Mouse (Mus musculus) mature B cell (primary cell): ENCODE measurements around the gene Adamtsl5.

Experiments
- in situ Hi-C: fragments of 300-500 bp; cut with MboI; formaldehyde crosslinking; loops from 2 replicates; pipeline ENCODE4 v1.14.3; 2019

Adamtsl5 gene

DNA sequence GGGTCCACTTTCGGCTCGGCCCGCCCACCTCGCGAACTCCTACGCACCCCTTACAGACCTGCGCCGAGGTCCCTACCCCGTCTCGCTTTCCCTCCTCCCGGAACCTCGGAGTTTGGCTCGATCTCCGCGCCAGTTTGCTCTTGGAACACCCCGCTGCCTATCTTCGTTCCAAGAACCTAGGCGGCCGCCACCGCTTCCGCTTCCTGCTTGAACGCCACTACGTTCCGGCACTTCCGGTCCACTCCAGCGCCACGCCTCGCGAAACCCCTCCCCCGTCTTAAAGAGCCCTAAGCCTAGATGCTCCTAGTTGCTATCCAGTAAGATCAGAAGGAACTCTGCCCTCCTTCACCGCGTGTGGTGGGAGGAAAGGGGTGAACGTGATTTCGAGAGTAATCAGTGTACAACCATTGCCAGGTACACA is 27.9 kb downstream of the Adamtsl5 start, which contains the start of gene 2310011J03Rik:
Gene 2310011J03Rik (minus strand): TSS at position 198 of the 421 bp plus-strand sequence.
- in situ Hi-C loops = no loop called here

- in situ Hi-C loops = no loop called here
Measured at GRCm38 (mm10) chr10:80317011-80317410, 31.2 kb downstream of the Adamtsl5 start.

DNA sequence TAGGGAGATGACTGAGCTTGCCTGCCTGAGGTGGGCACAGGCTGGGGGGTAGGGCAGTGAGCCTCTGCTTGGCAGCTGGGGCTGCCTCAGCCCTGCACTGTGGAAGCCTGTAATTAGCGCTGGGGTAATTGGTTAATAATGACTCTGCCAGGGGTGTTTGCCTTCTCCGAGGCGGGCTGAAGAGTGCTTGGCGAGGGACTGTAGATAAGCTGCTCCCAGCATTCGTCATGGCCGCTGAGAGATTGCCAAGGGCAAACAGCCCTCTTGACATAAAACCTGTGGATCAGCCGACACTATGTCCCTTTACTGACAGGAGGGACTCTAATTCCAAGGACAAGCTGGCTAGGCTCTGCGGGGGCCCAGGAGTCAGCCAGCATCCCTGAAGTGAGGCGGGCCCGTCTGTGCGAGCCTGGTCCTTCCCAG is 31.8 kb downstream of the Adamtsl5 start:
- in situ Hi-C loops = no loop called here

- in situ Hi-C loops = no loop called here
Measured at GRCm38 (mm10) chr10:80315315-80315714, 32.9 kb downstream of the Adamtsl5 start.

DNA sequence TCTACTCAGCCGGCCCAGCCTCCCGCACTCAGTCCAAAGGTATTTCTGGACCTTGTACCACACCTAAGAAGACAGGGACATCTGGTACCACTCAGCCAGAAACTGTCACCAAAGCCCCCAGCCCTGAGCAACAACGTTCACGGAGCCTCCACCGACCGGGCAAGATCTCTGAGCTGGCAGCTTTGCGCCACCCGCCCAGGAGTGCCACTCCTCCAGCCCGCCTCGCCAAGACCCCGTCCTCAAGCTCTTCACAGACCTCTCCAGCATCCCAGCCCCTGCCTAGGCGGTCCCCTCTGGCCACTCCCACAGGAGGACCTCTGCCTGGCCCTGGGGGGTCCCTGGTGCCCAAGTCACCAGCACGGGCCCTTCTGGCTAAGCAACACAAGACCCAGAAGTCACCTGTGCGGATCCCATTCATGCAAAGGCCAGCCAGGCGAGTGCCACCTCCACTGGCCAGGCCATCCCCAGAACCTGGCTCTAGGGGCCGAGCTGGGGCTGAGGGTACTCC is 33.7 kb downstream of the Adamtsl5 start:
- in situ Hi-C loops = no loop called here

DNA sequence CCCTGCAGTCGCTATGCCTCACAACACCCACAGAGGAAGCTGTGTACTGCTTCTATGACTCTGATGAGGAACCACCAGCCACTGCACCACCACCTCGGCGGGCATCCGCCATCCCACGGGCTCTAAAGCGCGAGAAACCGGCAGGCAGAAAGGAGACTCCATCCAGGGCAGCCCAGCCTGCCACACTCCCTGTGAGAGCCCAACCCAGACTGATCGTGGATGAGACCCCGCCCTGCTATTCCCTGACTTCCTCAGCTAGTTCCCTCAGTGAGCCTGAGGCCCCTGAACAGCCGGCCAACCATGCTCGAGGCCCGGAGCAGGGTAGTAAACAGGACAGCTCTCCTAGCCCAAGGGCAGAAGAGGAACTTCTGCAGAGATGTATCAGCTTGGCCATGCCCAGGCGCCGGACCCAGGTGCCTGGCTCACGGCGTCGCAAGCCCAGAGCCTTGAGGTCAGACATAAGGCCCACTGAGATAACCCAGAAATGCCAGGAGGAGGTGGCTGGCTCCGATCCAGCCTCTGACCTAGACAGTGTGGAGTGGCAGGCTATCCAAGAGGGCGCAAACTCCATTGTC is 34.5 kb downstream of the Adamtsl5 start:
- in situ Hi-C loops = no loop called here

GRCm38 (mm10) chr10:80312586-80313504 is 35.4 kb downstream of the Adamtsl5 start:
- in situ Hi-C loops = no loop called here

GRCm38 (mm10) chr10:80311560-80311959 is 36.7 kb downstream of the Adamtsl5 start:
- in situ Hi-C loops = no loop called here

DNA sequence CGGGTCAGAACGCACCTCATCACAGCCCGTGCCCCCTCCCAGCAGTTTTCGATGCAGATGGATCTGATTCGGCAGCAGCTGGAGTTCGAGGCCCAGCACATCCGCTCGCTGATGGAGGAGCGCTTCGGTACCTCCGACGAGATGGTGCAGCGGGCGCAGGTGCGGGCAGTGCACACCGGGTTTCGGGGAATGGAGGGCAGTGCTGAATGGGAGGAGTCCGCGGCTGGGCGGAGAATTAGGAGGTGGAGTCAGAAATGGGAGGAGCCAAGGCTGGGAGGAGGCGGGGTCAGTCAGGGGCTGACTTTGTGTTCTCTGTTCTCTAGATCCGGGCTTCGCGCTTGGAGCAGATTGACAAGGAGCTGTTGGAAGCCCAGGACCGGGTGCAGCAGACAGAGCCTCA is 43.4 kb downstream of the Adamtsl5 start:
- in situ Hi-C loops = no loop called here

- in situ Hi-C loops = no loop called here
Measured at GRCm38 (mm10) chr10:80304458-80304857, 43.8 kb downstream of the Adamtsl5 start.

GRCm38 (mm10) chr10:80302471-80302881 is 45.7 kb downstream of the Adamtsl5 start:
- in situ Hi-C loops = no loop called here

GRCm38 (mm10) chr10:80302082-80302355 is 46.2 kb downstream of the Adamtsl5 start:
- in situ Hi-C loops = no loop called here

DNA sequence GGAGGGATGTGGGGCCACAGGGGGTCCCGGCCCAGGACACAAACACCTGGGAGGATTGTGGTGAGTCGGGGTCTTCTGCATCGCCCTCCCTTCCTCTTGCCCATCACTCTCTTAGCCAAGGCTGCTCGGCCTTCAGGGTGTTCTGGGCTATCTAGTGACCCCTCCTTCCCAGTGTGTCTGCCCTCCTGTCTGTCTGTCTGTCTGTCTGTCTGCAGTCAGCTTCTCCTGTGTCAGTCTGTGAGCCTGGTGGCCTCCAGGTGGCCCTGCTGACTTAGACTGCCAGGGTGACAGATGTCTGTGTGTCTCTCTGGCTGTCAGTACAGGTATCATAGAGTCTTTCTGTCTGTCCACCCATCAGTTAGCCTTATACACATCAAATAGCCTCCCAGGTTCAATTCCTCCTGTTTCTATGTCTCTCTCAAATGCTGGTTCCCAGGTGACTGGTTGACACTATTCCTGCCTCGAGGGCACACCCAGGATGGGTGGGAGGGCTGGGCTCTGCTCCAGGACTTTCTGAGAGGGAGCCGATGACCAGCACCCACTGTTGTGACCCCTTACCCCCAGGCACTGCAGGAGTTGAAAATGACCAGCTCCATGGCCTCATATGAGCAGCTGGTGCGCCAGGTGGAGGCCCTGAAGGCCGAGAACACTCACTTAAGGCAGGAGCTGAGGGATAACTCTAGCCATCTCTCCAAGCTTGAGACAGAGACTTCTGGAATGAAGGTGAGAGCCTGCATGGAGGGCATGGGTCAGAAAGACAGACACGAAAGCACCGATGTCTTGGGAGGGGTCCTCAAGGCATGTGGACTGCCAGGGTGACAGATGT is 46.7 kb downstream of the Adamtsl5 start:
- in situ Hi-C loops = no loop called here

GRCm38 (mm10) chr10:80300672-80301181 is 47.5 kb downstream of the Adamtsl5 start:
- in situ Hi-C loops = no loop called here

GRCm38 (mm10) chr10:80299824-80300223 is 48.4 kb downstream of the Adamtsl5 start:
- in situ Hi-C loops = no loop called here

GRCm38 (mm10) chr10:80299301-80299700 is 48.9 kb downstream of the Adamtsl5 start:
- in situ Hi-C loops = no loop called here

- in situ Hi-C loops = no loop called here
Measured at GRCm38 (mm10) chr10:80298571-80299281, 49.5 kb downstream of the Adamtsl5 start.

DNA sequence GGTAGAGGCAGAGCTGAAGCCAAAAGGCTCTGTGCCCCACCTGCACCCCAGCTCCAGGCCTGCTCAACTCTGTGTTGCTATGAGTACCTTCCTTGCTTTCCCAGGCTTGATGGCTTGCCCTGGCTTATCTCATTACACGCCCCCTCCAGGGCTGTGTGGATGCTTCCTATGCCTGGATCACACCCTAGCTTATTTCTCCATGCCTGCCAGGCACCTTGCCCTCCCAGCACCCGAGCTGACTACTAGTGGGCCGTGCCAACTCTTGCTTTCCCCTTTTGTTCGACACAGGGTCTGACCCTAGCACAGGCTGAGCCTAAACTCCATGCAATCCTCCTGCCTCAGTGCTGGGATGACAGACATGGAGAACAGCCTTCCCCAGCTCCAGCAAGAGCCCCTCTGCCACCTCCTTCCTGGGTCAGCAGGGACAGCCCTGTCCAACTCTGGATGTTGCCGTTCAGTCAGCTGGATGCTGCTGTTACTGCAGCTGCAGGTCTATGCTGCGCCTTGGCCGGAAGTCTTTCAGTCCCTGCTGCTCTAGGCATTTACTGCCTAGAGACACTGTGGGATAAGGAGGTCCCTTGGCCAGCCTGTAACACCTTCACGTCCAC is 50.6 kb downstream of the Adamtsl5 start:
- in situ Hi-C loops = no loop called here

GRCm38 (mm10) chr10:80296824-80297223 is 51.4 kb downstream of the Adamtsl5 start:
- in situ Hi-C loops = no loop called here

- in situ Hi-C loops = no loop called here
Measured at GRCm38 (mm10) chr10:80295618-80296425, 52.4 kb downstream of the Adamtsl5 start, which contains the start of gene Apc2. Gene Apc2 (plus strand): TSS chr10:80295977.
